Mouse (Mus musculus) layer of hippocampus, adult 6 months (tissue): Measurements from ENCODE around the gene Tuba3a. TPM values are rescaled to one million over a fixed set of nuclear protein-coding genes. Genes with fewer than 3 reads are reported as not detected.

Experiments used
- long read RNA-seq, 2 experiments: library from polyadenylated mRNA; unstranded; transcript quantifications; one replicate each; pipeline ENCODE4 v2.0.0; 2019 to 2020
- microRNA-seq: library from miRNA; unstranded; fragments of <30 nt; microRNA quantifications from one replicate; pipeline ENCODE4 v1.2.0, GENCODE M21; 2020
- polyA plus RNA-seq: library from polyadenylated mRNA; unstranded; fragments of <200 nt; fragmentation: Nextera tagmentation; gene quantifications from 2 replicates; pipeline ENCODE4 v1.2.3, GENCODE M21; 2021

Tuba3a gene
- polyA plus RNA-seq = 0.09 and 0.15 TPM in 2 replicates
- long read RNA-seq, experiment 1 = 0 reads
- long read RNA-seq, experiment 2 = 0 reads

GRCm38 (mm10) chr6:125285890-125286289, at the start of gene Tuba3a:
Tuba3a (minus strand) TSS chr6:125286042.

GRCm38 (mm10) chr6:125320323-125320722, 34.5 kb upstream of the Tuba3a start, which contains the start of gene Scnn1a:
Scnn1a (plus strand) TSS chr6:125320659.

GRCm38 (mm10) chr6:125313546-125314230, 27.8 kb upstream of the Tuba3a start, which contains the start of gene Ltbr:
Ltbr (minus strand) TSS chr6:125313885.

GRCm38 (mm10) chr6:125236782-125237181, 49.1 kb downstream of the Tuba3a start, which contains the start of gene Cd27:
Cd27 (minus strand) TSS chr6:125237010.

GRCm38 (mm10) chr6:125231117-125232044, 54.5 kb downstream of the Tuba3a start, which contains the start of gene Tapbpl:
Tapbpl (minus strand) TSS chr6:125231860.

Small RNA genes within 50 kb of the gene (microRNA-seq; reads per million reads assigned to microRNA genes)
- not detected for gene Mir8113

Other genes with a start within 250 kb of the Tuba3a start
- gene Ing4, start 246.3 kb downstream of the Tuba3a start, polyA plus RNA-seq = 54.3 and 56.6 TPM in 2 replicates
- 0.72 and 1.4 TPM in 2 replicates for gene Acrbp, start 236.4 kb downstream of the Tuba3a start, polyA plus RNA-seq
- 1.1 and 2.0 TPM in 2 replicates for gene Lpar5, start 218.1 kb downstream of the Tuba3a start, polyA plus RNA-seq
- 62.8 and 65.4 TPM in 2 replicates for gene Chd4, start 190.1 kb downstream of the Tuba3a start, polyA plus RNA-seq
- 18.4 and 19.1 TPM in 2 replicates for gene Nop2, start 154.1 kb downstream of the Tuba3a start, polyA plus RNA-seq
- 19.3 and 22.8 TPM in 2 replicates for gene Iffo1, start 140.8 kb downstream of the Tuba3a start, polyA plus RNA-seq
- gene Gapdh, start 119.6 kb downstream of the Tuba3a start, polyA plus RNA-seq = 2,583 and 3,039 TPM in 2 replicates
- gene Ncapd2, start 94.3 kb downstream of the Tuba3a start, polyA plus RNA-seq = 2.8 and 3.0 TPM in 2 replicates
- 131 and 135 TPM in 2 replicates for gene Mrpl51, start 94.2 kb downstream of the Tuba3a start, polyA plus RNA-seq
- 30.9 and 31.2 TPM in 2 replicates for gene Vamp1, start 70.5 kb downstream of the Tuba3a start, polyA plus RNA-seq
- 5.3 and 6.1 TPM in 2 replicates for gene Tapbpl, start 54.2 kb downstream of the Tuba3a start, polyA plus RNA-seq
- 0.38 and 0.43 TPM in 2 replicates for gene Cd27, start 49.0 kb downstream of the Tuba3a start, polyA plus RNA-seq
- 5.4 and 6.4 TPM in 2 replicates for gene Ltbr, start 27.8 kb upstream of the Tuba3a start, polyA plus RNA-seq
- 3.4 and 4.3 TPM in 2 replicates for gene Scnn1a, start 34.6 kb upstream of the Tuba3a start, polyA plus RNA-seq
- 7.2 and 7.7 TPM in 2 replicates for gene Tnfrsf1a, start 63.3 kb upstream of the Tuba3a start, polyA plus RNA-seq
- 0.04 and 0.11 TPM in 2 replicates for gene Plekhg6, start 94.8 kb upstream of the Tuba3a start, polyA plus RNA-seq
- gene Cd9, start 208.7 kb upstream of the Tuba3a start, polyA plus RNA-seq = 164 and 192 TPM in 2 replicates